Mouse (Mus musculus): ENCODE measurements around the gene Ctnnbip1. TPM values are rescaled to one million over a fixed set of nuclear protein-coding genes. Genes with fewer than 3 reads are reported as not detected.

The Ctnnbip1 gene
- polyA plus RNA-seq, 1 experiment: 57.8 TPM

DNA sequence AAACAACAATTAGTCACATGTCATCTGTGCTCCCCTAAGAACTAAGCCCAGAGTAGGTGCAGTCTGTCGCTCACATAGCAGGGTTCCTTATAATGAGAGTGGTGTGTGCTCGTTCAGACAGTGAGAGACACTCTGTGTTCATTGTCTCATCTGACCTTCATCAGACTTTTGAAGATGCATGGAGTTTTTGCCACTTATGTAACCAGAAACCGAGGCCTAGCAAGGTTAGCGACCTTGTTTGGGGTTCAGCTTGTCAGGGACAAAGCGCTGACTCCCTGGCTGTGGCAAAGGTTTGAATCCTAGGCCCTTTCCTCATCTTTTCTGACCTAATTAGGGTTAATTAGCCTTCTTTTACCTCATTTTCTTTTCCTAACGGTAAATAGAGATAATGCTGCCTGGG is 5.9 kb downstream of the Ctnnbip1 start:
- Histone ChIP-seq H3K79me3 (ENCODE audit: low read depth) (peaks cover 1% of the 10 kb centered on the region), H3K4me3 (ENCODE audit: insufficient read depth, poor library complexity, severe bottlenecking) (no peak overlapping the region), H3ac (ENCODE audit: control insufficient read depth, insufficient read length, low read depth) (no peak overlapping the region), H3K79me2 (ENCODE audit: control insufficient read depth, insufficient read depth) (peaks cover 47% of the 10 kb centered on the region), H3K36me3 (ENCODE audit: control insufficient read depth, insufficient read depth) (peaks cover 6% of the 10 kb centered on the region), H3K27me3 (ENCODE audit: control insufficient read depth, insufficient read depth, insufficient read length) (no peaks in the 10 kb centered on the region)
- TF ChIP-seq MYOD1 (IDR thresholded peaks at IDR 0.05; ENCODE audit: control insufficient read depth, insufficient read length, low read depth): no peak
- TF ChIP-seq USF1 (IDR thresholded peaks at IDR 0.05; ENCODE audit: low read depth): no peak
- TF ChIP-seq MYOG (IDR thresholded peaks at IDR 0.05; ENCODE audit: control insufficient read depth, extremely low read depth, insufficient read length): no peak
- no peak for TF ChIP-seq FOSL1 (IDR thresholded peaks at IDR 0.05; ENCODE audit: insufficient read depth, low read length, poor library complexity, severe bottlenecking)
- TF ChIP-seq CTCF (IDR thresholded peaks at IDR 0.05; ENCODE audit: control insufficient read depth, insufficient read depth, insufficient read length): no peak
- TF ChIP-seq MAX (IDR thresholded peaks at IDR 0.05): no peak
- no peak for TF ChIP-seq CEBPB (IDR thresholded peaks at IDR 0.05; ENCODE audit: low read depth)

DNA sequence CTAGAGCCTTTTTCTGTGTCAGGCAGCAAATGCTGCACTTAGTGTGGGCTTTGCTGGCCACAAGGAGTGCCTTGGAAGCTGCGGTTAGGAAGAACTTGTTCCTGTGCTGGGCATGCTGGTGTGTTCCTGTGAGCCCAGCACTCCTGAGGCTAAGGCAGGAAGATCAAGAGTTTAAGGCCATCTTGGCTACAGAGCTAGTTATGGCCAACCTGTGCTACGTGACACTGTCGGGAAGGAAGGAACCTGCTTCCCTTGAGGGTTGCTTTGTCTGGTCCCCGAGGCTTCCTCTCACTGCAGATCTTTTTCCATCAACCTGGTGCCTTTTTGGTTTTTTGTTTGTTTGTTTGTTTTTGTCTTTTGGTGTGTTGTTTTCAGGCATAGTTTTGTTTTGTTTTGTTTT is 7.1 kb downstream of the Ctnnbip1 start:
- H3K79me2 ChIP-seq (ENCODE audit: control insufficient read depth, insufficient read depth): peaks cover 50% of the 10 kb centered on the region
- H3ac ChIP-seq (ENCODE audit: control insufficient read depth, insufficient read length, low read depth): no peak overlapping the region
- no peaks in the 10 kb centered on the region for H3K27me3 ChIP-seq (ENCODE audit: control insufficient read depth, insufficient read depth, insufficient read length)
- peaks cover 6% of the 10 kb centered on the region for H3K79me3 ChIP-seq (ENCODE audit: low read depth)
- H3K4me3 ChIP-seq (ENCODE audit: insufficient read depth, poor library complexity, severe bottlenecking): no peak overlapping the region
- H3K36me3 ChIP-seq (ENCODE audit: control insufficient read depth, insufficient read depth): peaks cover 6% of the 10 kb centered on the region
- no peak for TF ChIP-seq MYOG (IDR thresholded peaks at IDR 0.05; ENCODE audit: control insufficient read depth, extremely low read depth, insufficient read length)
- TF ChIP-seq CTCF (IDR thresholded peaks at IDR 0.05; ENCODE audit: control insufficient read depth, insufficient read depth, insufficient read length): no peak
- no peak for TF ChIP-seq FOSL1 (IDR thresholded peaks at IDR 0.05; ENCODE audit: insufficient read depth, low read length, poor library complexity, severe bottlenecking)
- no peak for TF ChIP-seq USF1 (IDR thresholded peaks at IDR 0.05; ENCODE audit: low read depth)
- no peak for TF ChIP-seq CEBPB (IDR thresholded peaks at IDR 0.05; ENCODE audit: low read depth)
- TF ChIP-seq MAX (IDR thresholded peaks at IDR 0.05): no peak
- TF ChIP-seq MYOD1 (IDR thresholded peaks at IDR 0.05; ENCODE audit: control insufficient read depth, insufficient read length, low read depth): no peak

DNA sequence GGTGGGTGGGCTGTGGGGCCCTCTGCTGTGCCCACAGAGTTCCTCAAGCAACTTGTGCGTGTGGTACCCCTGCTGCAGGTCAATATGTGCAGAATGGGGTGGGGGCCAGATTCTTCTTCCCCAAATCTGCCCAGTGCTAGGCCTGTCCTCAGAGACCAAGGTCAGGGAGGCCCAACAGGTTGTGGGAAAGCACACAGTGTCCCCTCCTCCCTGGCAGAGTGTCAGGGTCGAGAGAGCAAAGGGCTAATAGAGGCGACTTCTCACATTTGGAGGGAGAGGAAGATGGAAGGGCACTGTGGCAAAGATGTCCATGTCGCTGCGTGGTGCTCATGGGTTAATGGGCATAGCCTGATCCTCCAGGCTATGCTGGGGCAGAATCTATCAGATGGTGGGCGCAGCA is 7.8 kb downstream of the Ctnnbip1 start:
- no peak for TF ChIP-seq MAX (IDR thresholded peaks at IDR 0.05)
- TF ChIP-seq FOSL1 (IDR thresholded peaks at IDR 0.05; ENCODE audit: insufficient read depth, low read length, poor library complexity, severe bottlenecking): no peak
- TF ChIP-seq MYOD1 (IDR thresholded peaks at IDR 0.05; ENCODE audit: control insufficient read depth, insufficient read length, low read depth): no peak
- TF ChIP-seq CTCF (IDR thresholded peaks at IDR 0.05; ENCODE audit: control insufficient read depth, insufficient read depth, insufficient read length): no peak
- no peak for TF ChIP-seq MYOG (IDR thresholded peaks at IDR 0.05; ENCODE audit: control insufficient read depth, extremely low read depth, insufficient read length)
- no peak for TF ChIP-seq CEBPB (IDR thresholded peaks at IDR 0.05; ENCODE audit: low read depth)
- TF ChIP-seq USF1 (IDR thresholded peaks at IDR 0.05; ENCODE audit: low read depth): no peak
- Histone ChIP-seq H3K79me3 (ENCODE audit: low read depth) (peaks cover 6% of the 10 kb centered on the region), H3K4me3 (ENCODE audit: insufficient read depth, poor library complexity, severe bottlenecking) (no peak overlapping the region), H3K27me3 (ENCODE audit: control insufficient read depth, insufficient read depth, insufficient read length) (no peaks in the 10 kb centered on the region), H3K36me3 (ENCODE audit: control insufficient read depth, insufficient read depth) (peaks cover 6% of the 10 kb centered on the region), H3ac (ENCODE audit: control insufficient read depth, insufficient read length, low read depth) (no peak overlapping the region), H3K79me2 (ENCODE audit: control insufficient read depth, insufficient read depth) (peaks cover 50% of the 10 kb centered on the region)

DNA sequence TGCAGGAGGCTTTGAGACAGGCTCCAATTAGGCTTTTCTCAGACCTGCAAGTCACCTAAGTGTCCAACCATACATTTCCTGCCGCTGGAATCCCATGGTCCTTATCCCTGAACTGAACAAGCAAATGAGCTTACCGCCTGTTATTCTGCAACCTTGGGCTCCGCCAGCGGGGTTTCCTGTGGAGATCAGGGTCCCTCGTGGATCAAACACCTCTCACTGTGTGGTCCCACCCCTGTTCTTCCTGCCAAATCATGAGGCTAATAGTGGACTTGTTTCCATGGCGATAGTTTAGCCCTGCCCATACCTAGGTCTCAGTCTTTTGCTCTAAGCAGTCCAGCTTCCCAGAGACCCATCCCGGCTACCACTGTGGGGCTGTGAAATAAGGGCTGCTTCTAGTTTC is 8.3 kb downstream of the Ctnnbip1 start:
- peaks cover 6% of the 10 kb centered on the region for H3K36me3 ChIP-seq (ENCODE audit: control insufficient read depth, insufficient read depth)
- no peaks in the 10 kb centered on the region for H3K27me3 ChIP-seq (ENCODE audit: control insufficient read depth, insufficient read depth, insufficient read length)
- TF ChIP-seq CTCF (IDR thresholded peaks at IDR 0.05; ENCODE audit: control insufficient read depth, insufficient read depth, insufficient read length): no peak
- H3K79me2 ChIP-seq (ENCODE audit: control insufficient read depth, insufficient read depth): peaks cover 50% of the 10 kb centered on the region
- H3ac ChIP-seq (ENCODE audit: control insufficient read depth, insufficient read length, low read depth): no peak overlapping the region
- peaks cover 6% of the 10 kb centered on the region for H3K79me3 ChIP-seq (ENCODE audit: low read depth)
- H3K4me3 ChIP-seq (ENCODE audit: insufficient read depth, poor library complexity, severe bottlenecking): no peak overlapping the region

DNA sequence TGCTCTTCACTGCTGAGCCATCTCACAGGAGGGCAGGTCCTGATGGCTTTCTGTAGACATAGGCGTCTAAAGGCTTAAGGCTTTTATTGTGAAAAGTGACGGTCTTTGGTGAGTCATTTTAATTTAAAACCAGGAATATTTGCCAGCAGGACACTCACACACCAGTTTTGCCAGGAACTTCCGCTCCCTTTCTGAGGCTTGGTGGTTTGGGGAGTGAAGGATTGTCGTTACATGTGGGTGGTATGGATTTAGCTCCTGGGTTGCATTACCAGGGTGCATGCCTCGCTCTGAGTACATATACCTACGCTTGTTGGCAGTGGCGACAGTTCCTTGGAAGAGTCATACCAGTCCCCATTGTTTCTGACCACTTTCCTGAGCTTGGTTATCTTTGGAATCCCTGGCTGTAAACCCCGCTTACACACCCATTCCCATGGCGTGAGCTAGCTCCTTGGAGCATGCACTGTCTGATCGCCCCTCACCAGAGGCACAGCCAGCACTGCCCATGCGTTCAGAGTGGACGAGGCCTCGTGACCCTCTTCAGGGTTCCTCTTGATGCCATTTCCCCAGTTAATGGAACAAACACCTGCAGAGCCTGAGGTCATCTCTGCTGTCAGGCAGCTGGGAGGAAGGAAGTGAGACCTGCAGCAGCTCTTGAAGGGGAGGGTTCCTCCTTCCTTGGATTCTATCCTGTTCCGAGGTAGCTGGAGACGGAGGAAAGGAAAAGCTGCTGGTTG is 9.8 kb downstream of the Ctnnbip1 start:
- H3K4me3 ChIP-seq (ENCODE audit: insufficient read depth, poor library complexity, severe bottlenecking): no peak overlapping the region
- no peak overlapping the region for H3ac ChIP-seq (ENCODE audit: control insufficient read depth, insufficient read length, low read depth)
- H3K36me3 ChIP-seq (ENCODE audit: control insufficient read depth, insufficient read depth): peaks cover 6% of the 10 kb centered on the region
- TF ChIP-seq FOSL1 (IDR thresholded peaks at IDR 0.05; ENCODE audit: insufficient read depth, low read length, poor library complexity, severe bottlenecking): peak; percentile 63
- no peak for TF ChIP-seq MYOG (IDR thresholded peaks at IDR 0.05; ENCODE audit: control insufficient read depth, extremely low read depth, insufficient read length)
- no peaks in the 10 kb centered on the region for H3K27me3 ChIP-seq (ENCODE audit: control insufficient read depth, insufficient read depth, insufficient read length)
- peaks cover 6% of the 10 kb centered on the region for H3K79me3 ChIP-seq (ENCODE audit: low read depth)
- peaks cover 39% of the 10 kb centered on the region for H3K79me2 ChIP-seq (ENCODE audit: control insufficient read depth, insufficient read depth)

DNA sequence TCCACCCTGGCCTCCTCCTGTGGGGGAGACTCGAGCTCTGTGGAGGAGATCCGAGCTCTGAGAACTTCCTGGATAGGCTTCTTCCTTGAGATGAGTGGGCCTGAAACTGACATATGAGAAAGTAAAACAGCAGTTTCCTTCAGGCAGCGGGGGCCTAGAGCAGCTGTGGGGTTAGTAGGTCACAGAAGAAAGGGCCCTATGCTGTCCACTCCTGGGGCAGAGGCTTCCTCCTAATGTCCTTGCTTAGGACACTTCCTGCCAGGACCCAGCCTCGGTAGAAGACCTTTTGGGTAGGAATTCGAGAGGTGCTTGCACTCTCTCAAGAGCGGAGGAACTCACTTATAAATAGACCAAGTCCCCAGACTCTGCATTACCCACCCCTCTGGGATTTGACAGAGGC is 11.7 kb downstream of the Ctnnbip1 start:
- H3K4me3 ChIP-seq (ENCODE audit: insufficient read depth, poor library complexity, severe bottlenecking): no peak overlapping the region
- no peaks in the 10 kb centered on the region for H3K27me3 ChIP-seq (ENCODE audit: control insufficient read depth, insufficient read depth, insufficient read length)
- H3K79me3 ChIP-seq (ENCODE audit: low read depth): peaks cover 6% of the 10 kb centered on the region
- H3ac ChIP-seq (ENCODE audit: control insufficient read depth, insufficient read length, low read depth): no peak overlapping the region
- peaks cover 6% of the 10 kb centered on the region for H3K36me3 ChIP-seq (ENCODE audit: control insufficient read depth, insufficient read depth)
- peaks cover 35% of the 10 kb centered on the region for H3K79me2 ChIP-seq (ENCODE audit: control insufficient read depth, insufficient read depth)
- TF ChIP-seq CEBPB (IDR thresholded peaks at IDR 0.05; ENCODE audit: low read depth) (no peak), USF1 (IDR thresholded peaks at IDR 0.05; ENCODE audit: low read depth) (no peak), MYOD1 (IDR thresholded peaks at IDR 0.05; ENCODE audit: control insufficient read depth, insufficient read length, low read depth) (no peak), MAX (IDR thresholded peaks at IDR 0.05) (no peak), CTCF (IDR thresholded peaks at IDR 0.05; ENCODE audit: control insufficient read depth, insufficient read depth, insufficient read length) (no peak), FOSL1 (IDR thresholded peaks at IDR 0.05; ENCODE audit: insufficient read depth, low read length, poor library complexity, severe bottlenecking) (no peak), MYOG (IDR thresholded peaks at IDR 0.05; ENCODE audit: control insufficient read depth, extremely low read depth, insufficient read length) (no peak)

Measured in C2C12 (cell line).